Mouse (Mus musculus): ENCODE results near the gene Olfr399.
A peak's percentile ranks its signal among the peaks of the same experiment; 100 is the strongest.

Olfr399 gene

DNA sequence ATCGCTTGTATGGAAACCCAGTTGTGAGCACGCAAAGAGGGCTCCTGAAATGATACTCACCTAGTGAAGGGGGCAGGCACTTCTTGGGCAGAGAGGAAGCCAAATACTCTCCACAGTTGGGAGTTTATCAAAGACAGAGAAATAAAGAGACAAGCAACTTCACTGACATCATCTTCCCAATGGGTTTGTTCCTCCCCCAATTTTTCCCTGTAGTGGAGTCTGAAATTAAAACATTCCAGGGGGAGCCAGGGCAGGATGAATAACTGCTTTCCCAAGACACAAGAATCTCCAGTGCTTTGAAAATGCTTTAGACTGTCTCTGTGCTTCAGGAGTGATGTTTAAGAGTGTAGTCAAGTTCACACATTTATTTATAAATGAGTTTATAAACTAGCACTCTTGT is at the start of gene Olfr399, which contains the start of gene Olfr139:
Olfr399 (minus strand) TSS at position 165 of the 400 bp plus-strand sequence.
Olfr139 (minus strand) TSS at position 101 of the 400 bp plus-strand sequence.
- DNase-seq, result no peak

GRCm38 (mm10) chr11:74105066-74105465 is 48.7 kb upstream of the Olfr399 start:
- peak; percentile 88 to 93 for DNase-seq

GRCm38 (mm10) chr11:74101507-74101906 is 45.1 kb upstream of the Olfr399 start:
- DNase-seq, result no peak

DNA sequence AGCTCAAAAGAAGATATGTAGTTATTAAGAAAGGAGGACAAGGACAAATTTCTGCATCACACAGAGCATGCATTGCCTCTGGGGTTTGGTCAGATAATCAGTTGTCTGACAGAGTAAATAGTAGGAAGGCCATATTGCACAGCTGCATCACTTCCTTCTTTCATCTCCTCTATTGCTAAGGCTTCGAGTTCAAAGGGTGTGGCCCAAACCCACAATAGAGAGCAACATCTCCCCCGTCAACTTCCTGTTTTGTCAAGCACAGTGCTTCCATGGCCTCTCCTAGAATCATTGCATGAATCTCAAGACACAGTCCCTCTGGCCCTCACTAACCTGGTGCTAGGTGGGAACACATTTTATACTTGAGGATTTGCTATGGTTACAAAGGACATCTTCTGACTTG is 44.3 kb upstream of the Olfr399 start:
- DNase-seq, result no peak

- no peak for DNase-seq
Observed at GRCm38 (mm10) chr11:74069655-74070054, 13.2 kb upstream of the Olfr399 start, which contains the start of gene Zfp616. Gene Zfp616 (plus strand): TSS chr11:74069955.

DNA sequence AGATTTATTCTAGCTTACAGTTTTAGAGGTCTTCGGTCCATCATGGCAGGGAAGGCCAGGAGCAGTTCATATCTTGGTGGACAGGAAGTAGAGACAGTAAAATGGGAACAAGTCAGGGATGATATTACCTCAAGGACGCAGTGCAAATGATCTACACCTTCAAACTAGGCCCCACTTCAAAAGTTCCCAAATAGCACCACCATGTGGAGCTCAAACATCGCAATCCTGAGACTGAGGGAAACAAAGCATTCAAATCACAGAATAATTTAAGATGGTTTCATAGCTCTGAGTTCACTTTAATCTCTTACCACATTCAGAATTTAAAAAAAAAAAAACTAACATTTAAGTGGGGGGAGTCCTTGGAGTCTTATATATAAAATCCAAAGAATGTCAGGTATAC is 5.1 kb downstream of the Olfr399 start:
- DNase-seq, result peak in 1 of 2 experiments; percentile 4
